Mouse (Mus musculus) megakaryocyte, embryonic 14.5 days (primary cell): ENCODE results near the gene Slc4a1.

Experiments used
- FLI1 ChIP-seq: IDR thresholded peaks from 2 replicates; pipeline ENCODE4 v1.6.1; 2012; ENCODE audit warnings: low read length, inconsistent platforms, mixed read lengths
- GATA1 ChIP-seq: IDR thresholded peaks from 3 replicates; pipeline ENCODE4 v1.6.1; 2012; ENCODE audit warnings: mixed read lengths, low read length, inconsistent platforms, borderline replicate concordance

DNA sequence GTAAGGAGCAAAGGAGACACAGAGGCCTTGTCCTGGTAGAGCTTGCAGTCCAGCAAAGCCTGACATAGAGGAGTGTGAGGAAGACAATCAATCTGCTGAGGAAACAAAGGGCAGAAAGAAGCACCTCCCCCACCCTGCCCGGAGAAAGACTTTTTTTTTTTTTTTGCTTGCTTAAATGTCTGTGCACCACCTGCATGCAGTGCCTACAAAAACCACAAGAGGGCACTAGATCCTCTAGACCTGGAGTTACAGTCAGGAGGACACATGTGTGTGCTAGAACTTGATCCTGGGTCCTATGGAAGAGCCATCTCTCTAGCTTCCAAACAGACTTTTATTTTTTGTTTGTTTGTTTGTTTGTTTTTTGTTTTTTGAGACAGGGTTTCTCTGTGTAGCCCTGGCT is 66.2 kb downstream of the Slc4a1 start:
- no peak for TF ChIP-seq GATA1
- TF ChIP-seq FLI1: no peak
